Mouse (Mus musculus): ENCODE results near the gene Gabrg3.

The Gabrg3 gene

GRCm38 (mm10) chr7:57386517-57387340 is at the start of gene Gabrg3:
Gene Gabrg3 (minus strand): TSS chr7:57387188.
- H3K36me3 ChIP-seq (ENCODE audit: insufficient read depth, low read length), result no peaks in the 10 kb centered on the region
- TF ChIP-seq NANOG (IDR thresholded peaks at IDR 0.05; ENCODE audit: borderline replicate concordance, low read length) (no peak), CTCF (conservative IDR thresholded peaks at IDR 0.05; ENCODE audit: low read length) (no peak), POU5F1 (IDR thresholded peaks at IDR 0.05; ENCODE audit: borderline replicate concordance, low read length) (no peak)
- H3K4me1 ChIP-seq (replicated peaks; ENCODE audit: low read depth, low read length), result no peaks in the 10 kb centered on the region; the same call in 1 of the 2 replicates
- peaks cover 44% of the 10 kb centered on the region for H3K27me3 ChIP-seq (ENCODE audit: insufficient read depth, low read length)
- H3K4me3 ChIP-seq (replicated peaks; ENCODE audit: low read length), result peak within 1 kb of the TSS; percentile 83
- no peaks in the 10 kb centered on the region for H3K9me3 ChIP-seq (ENCODE audit: low read length)

DNA sequence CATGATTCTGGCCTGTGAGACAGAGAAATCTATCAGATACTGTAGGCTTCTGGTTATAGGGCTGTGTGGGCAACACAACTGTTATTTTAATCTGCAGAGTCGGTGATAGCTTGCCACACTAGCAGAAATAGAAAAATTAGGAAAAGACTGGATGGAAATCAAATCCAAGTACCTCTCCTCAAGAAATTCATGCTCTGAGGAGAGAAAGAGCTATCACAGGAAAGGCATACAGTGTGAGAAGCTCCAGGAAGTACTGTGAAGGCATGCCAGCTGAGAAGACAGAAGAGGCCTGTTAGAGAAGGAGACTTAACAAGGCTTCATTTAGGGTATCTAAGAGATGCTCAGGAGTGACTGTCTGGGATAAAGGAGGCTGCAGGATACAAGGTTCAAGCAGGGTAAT is 35.7 kb upstream of the Gabrg3 start:
- TF ChIP-seq POU5F1 (IDR thresholded peaks at IDR 0.05; ENCODE audit: borderline replicate concordance, low read length), result no peak
- TF ChIP-seq NANOG (IDR thresholded peaks at IDR 0.05; ENCODE audit: borderline replicate concordance, low read length), result no peak
- no peak for TF ChIP-seq CTCF (conservative IDR thresholded peaks at IDR 0.05; ENCODE audit: low read length)

GRCm38 (mm10) chr7:57421044-57421443 is 34.1 kb upstream of the Gabrg3 start:
- no peak for TF ChIP-seq POU5F1 (IDR thresholded peaks at IDR 0.05; ENCODE audit: borderline replicate concordance, low read length)
- TF ChIP-seq NANOG (IDR thresholded peaks at IDR 0.05; ENCODE audit: borderline replicate concordance, low read length), result no peak
- no peak for TF ChIP-seq CTCF (conservative IDR thresholded peaks at IDR 0.05; ENCODE audit: low read length)
- no peaks in the 10 kb centered on the region; the same call in 1 of the 2 replicates for H3K27me3 ChIP-seq (ENCODE audit: insufficient read depth, low read length)
- no peak overlapping the region for H3K4me3 ChIP-seq (replicated peaks; ENCODE audit: low read length)
- no peaks in the 10 kb centered on the region for H3K4me1 ChIP-seq (replicated peaks; ENCODE audit: low read depth, low read length)
- H3K36me3 ChIP-seq (ENCODE audit: insufficient read depth, low read length), result no peaks in the 10 kb centered on the region
- H3K9me3 ChIP-seq (ENCODE audit: low read length), result no peaks in the 10 kb centered on the region

More for the DNA sequence above, 35.7 kb upstream of the Gabrg3 start:
- Histone ChIP-seq H3K4me1 (replicated peaks; ENCODE audit: low read depth, low read length) (no peaks in the 10 kb centered on the region), H3K27me3 (ENCODE audit: insufficient read depth, low read length) (no peaks in the 10 kb centered on the region; the same call in 1 of the 2 replicates), H3K4me3 (replicated peaks; ENCODE audit: low read length) (no peak overlapping the region), H3K36me3 (ENCODE audit: insufficient read depth, low read length) (no peaks in the 10 kb centered on the region), H3K9me3 (ENCODE audit: low read length) (no peaks in the 10 kb centered on the region)

- Histone ChIP-seq H3K4me3 (replicated peaks; ENCODE audit: low read length) (no peak within 1 kb of the TSS), H3K4me1 (replicated peaks; ENCODE audit: low read depth, low read length) (no peaks in the 10 kb centered on the region), H3K27me3 (ENCODE audit: insufficient read depth, low read length) (no peaks in the 10 kb centered on the region; the same call in 1 of the 2 replicates), H3K36me3 (ENCODE audit: insufficient read depth, low read length) (no peaks in the 10 kb centered on the region), H3K9me3 (ENCODE audit: low read length) (no peaks in the 10 kb centered on the region)
- TF ChIP-seq POU5F1 (IDR thresholded peaks at IDR 0.05; ENCODE audit: borderline replicate concordance, low read length) (no peak), CTCF (conservative IDR thresholded peaks at IDR 0.05; ENCODE audit: low read length) (no peak), NANOG (IDR thresholded peaks at IDR 0.05; ENCODE audit: borderline replicate concordance, low read length) (no peak)
Measured at GRCm38 (mm10) chr7:57419392-57419791, 32.4 kb upstream of the Gabrg3 start, which contains the start of gene Gabrb3. Gene Gabrb3 (plus strand): TSS chr7:57419692.

GRCm38 (mm10) chr7:57412896-57413295 is 25.9 kb upstream of the Gabrg3 start:
- no peak for TF ChIP-seq NANOG (IDR thresholded peaks at IDR 0.05; ENCODE audit: borderline replicate concordance, low read length)
- no peak for TF ChIP-seq CTCF (conservative IDR thresholded peaks at IDR 0.05; ENCODE audit: low read length)
- no peak for TF ChIP-seq POU5F1 (IDR thresholded peaks at IDR 0.05; ENCODE audit: borderline replicate concordance, low read length)
- Histone ChIP-seq H3K9me3 (ENCODE audit: low read length) (0 out of 2 replicates have a peak, but pooled peaks cover 3% of the 10 kb centered on the region), H3K27me3 (ENCODE audit: insufficient read depth, low read length) (no peaks in the 10 kb centered on the region), H3K4me1 (replicated peaks; ENCODE audit: low read depth, low read length) (no peaks in the 10 kb centered on the region), H3K36me3 (ENCODE audit: insufficient read depth, low read length) (no peaks in the 10 kb centered on the region), H3K4me3 (replicated peaks; ENCODE audit: low read length) (no peak overlapping the region)

- H3K27me3 ChIP-seq (ENCODE audit: insufficient read depth, low read length), result no peaks in the 10 kb centered on the region
- no peaks in the 10 kb centered on the region for H3K4me1 ChIP-seq (replicated peaks; ENCODE audit: low read depth, low read length)
- H3K9me3 ChIP-seq (ENCODE audit: low read length), result 0 out of 2 replicates have a peak, but pooled peaks cover 3% of the 10 kb centered on the region
- TF ChIP-seq CTCF (conservative IDR thresholded peaks at IDR 0.05; ENCODE audit: low read length), result no peak
- no peak for TF ChIP-seq POU5F1 (IDR thresholded peaks at IDR 0.05; ENCODE audit: borderline replicate concordance, low read length)
- TF ChIP-seq NANOG (IDR thresholded peaks at IDR 0.05; ENCODE audit: borderline replicate concordance, low read length), result no peak
- H3K4me3 ChIP-seq (replicated peaks; ENCODE audit: low read length), result no peak overlapping the region
- no peaks in the 10 kb centered on the region for H3K36me3 ChIP-seq (ENCODE audit: insufficient read depth, low read length)
Measured at GRCm38 (mm10) chr7:57411163-57411562, 24.2 kb upstream of the Gabrg3 start.

- Histone ChIP-seq H3K27me3 (ENCODE audit: insufficient read depth, low read length) (peaks cover 3% of the 10 kb centered on the region), H3K9me3 (ENCODE audit: low read length) (no peaks in the 10 kb centered on the region), H3K36me3 (ENCODE audit: insufficient read depth, low read length) (no peaks in the 10 kb centered on the region), H3K4me1 (replicated peaks; ENCODE audit: low read depth, low read length) (no peaks in the 10 kb centered on the region), H3K4me3 (replicated peaks; ENCODE audit: low read length) (no peak overlapping the region)
- TF ChIP-seq NANOG (IDR thresholded peaks at IDR 0.05; ENCODE audit: borderline replicate concordance, low read length), result no peak
- no peak for TF ChIP-seq CTCF (conservative IDR thresholded peaks at IDR 0.05; ENCODE audit: low read length)
- no peak for TF ChIP-seq POU5F1 (IDR thresholded peaks at IDR 0.05; ENCODE audit: borderline replicate concordance, low read length)
Measured at GRCm38 (mm10) chr7:57393551-57393950, 6.6 kb upstream of the Gabrg3 start.

DNA sequence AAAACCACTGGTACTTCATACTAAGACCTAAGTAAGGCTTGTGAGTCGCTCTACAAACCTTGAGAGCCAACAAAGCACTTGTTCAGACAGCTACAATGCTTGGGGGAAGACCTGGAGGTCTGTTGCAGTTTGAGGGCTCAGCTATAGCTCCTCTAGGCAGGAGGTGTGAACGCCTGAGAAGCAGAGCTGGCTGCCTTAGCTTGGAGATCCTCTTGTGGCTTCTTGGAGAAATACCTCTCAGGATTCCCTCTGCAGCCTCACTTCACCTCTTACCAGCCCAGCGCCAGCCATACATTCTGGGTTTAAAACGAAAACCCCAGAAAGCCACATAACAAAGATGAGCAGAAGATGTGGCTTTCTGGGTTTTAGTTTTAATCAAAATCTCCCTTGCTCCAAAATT is 3.1 kb upstream of the Gabrg3 start:
- Histone ChIP-seq H3K4me1 (replicated peaks; ENCODE audit: low read depth, low read length) (no peaks in the 10 kb centered on the region; the same call in 1 of the 2 replicates), H3K9me3 (ENCODE audit: low read length) (no peaks in the 10 kb centered on the region), H3K4me3 (replicated peaks; ENCODE audit: low read length) (no peak overlapping the region), H3K27me3 (ENCODE audit: insufficient read depth, low read length) (peaks cover 37% of the 10 kb centered on the region), H3K36me3 (ENCODE audit: insufficient read depth, low read length) (no peaks in the 10 kb centered on the region)
- TF ChIP-seq NANOG (IDR thresholded peaks at IDR 0.05; ENCODE audit: borderline replicate concordance, low read length) (no peak), CTCF (conservative IDR thresholded peaks at IDR 0.05; ENCODE audit: low read length) (no peak), POU5F1 (IDR thresholded peaks at IDR 0.05; ENCODE audit: borderline replicate concordance, low read length) (no peak)
